In the genomic region with DNA sequence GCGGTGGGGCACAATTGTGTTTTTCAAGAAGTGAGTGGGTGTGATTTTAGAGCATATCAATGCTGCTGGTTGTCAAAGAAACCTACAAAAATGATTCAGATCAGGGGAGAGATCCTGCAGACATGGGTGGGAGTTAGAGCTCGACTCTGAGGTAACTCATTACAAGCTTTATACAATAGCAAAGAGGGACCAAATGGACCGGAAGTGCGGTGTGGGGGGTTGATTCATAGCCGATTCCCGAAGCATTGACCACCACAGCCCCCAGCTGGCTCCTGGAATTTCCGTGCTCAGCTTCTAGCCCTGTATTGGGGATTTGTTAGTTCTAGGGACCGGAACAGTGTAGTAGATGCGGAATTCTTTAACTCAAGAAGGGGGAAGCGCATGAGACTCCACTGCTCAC, we compare ENCODE assay signal across 8 mouse cellular contexts. TPM values are rescaled to one million over a fixed set of nuclear protein-coding genes. Genes with fewer than 3 reads are reported as not detected.
DNase-seq lines count a peak whose midpoint lies in the region; ATAC-seq and TF ChIP-seq lines count a peak whose summit lies in the region.

No protein-coding gene starts in this region.

- peaks cover 27% of the 10 kb centered on the region for H3K36me3 ChIP-seq in heart, adult 2 months (ENCODE audit: control insufficient read depth, insufficient read depth, low read length)
- H3K36me3 ChIP-seq in neural tube, embryonic 11.5 days (ENCODE audit: control insufficient read depth, insufficient read depth, low read length) = peaks cover 4% of the 10 kb centered on the region
- peaks cover 12% of the 10 kb centered on the region; the same call in 1 of the 2 replicates for H3K36me3 ChIP-seq in intestine, postnatal 0 days (ENCODE audit: control insufficient read depth, insufficient read depth)
- H3K36me3 ChIP-seq in stomach, embryonic 14.5 days (ENCODE audit: control insufficient read depth, insufficient read depth, low read length) = peaks cover 14% of the 10 kb centered on the region

- 67% methylated on average over 10 of the region's 10 CpGs for WGBS in heart, adult 2 months
- 71% methylated on average over 10 of the region's 10 CpGs for WGBS in neural tube, embryonic 11.5 days
- WGBS in intestine, postnatal 0 days = 75% methylated on average over 10 of the region's 10 CpGs
- 68% methylated on average over 10 of the region's 10 CpGs for WGBS in stomach, embryonic 14.5 days

- no peaks in the 10 kb centered on the region for H3K27me3 ChIP-seq in heart, adult 2 months (ENCODE audit: control insufficient read depth, insufficient read depth, low read length)
- H3K27me3 ChIP-seq in neural tube, embryonic 11.5 days (ENCODE audit: control insufficient read depth, insufficient read depth, low read length) = no peaks in the 10 kb centered on the region
- H3K27me3 ChIP-seq in intestine, postnatal 0 days (replicated peaks; ENCODE audit: control insufficient read depth, insufficient read depth, low read length) = no peaks in the 10 kb centered on the region
- H3K27me3 ChIP-seq in stomach, embryonic 14.5 days (ENCODE audit: control insufficient read depth, insufficient read depth, low read length) = no peaks in the 10 kb centered on the region

- no peak overlapping the region for H3K9ac ChIP-seq in heart, adult 2 months (ENCODE audit: low read depth, low read length)
- H3K9ac ChIP-seq in neural tube, embryonic 11.5 days (ENCODE audit: low read length) = no peak overlapping the region
- H3K9ac ChIP-seq in intestine, postnatal 0 days (ENCODE audit: low read depth, low read length) = no peak overlapping the region
- H3K9ac ChIP-seq in stomach, embryonic 14.5 days (replicated peaks; ENCODE audit: low read depth, low read length) = no peak overlapping the region

- no peak overlapping the region for H3K4me3 ChIP-seq in heart, adult 2 months
- peak overlapping the region; percentile 12; the same call in 1 of the 2 replicates for H3K4me3 ChIP-seq in neural tube, embryonic 11.5 days (ENCODE audit: low read depth, low read length)
- H3K4me3 ChIP-seq in intestine, postnatal 0 days (ENCODE audit: low read depth, low read length) = no peak overlapping the region
- H3K4me3 ChIP-seq in stomach, embryonic 14.5 days (ENCODE audit: low read depth, low read length) = no peak overlapping the region

- no peak for TF ChIP-seq EP300 in heart, adult 2 months (IDR thresholded peaks at IDR 0.05; ENCODE audit: insufficient read depth, low read depth, low read length)

- DNase-seq in heart, adult 2 months = peak in 1 of 2 experiments; percentile 12
- no peak for DNase-seq in heart, adult 9 months (ENCODE audit: low spot score in 2 of 2)
- DNase-seq in neural tube, embryonic 11.5 days (ENCODE audit: low spot score) = no peak
- DNase-seq in neural tube, embryonic 10.5 days (ENCODE audit: extremely low spot score, low spot score) = no peak
- no peak for DNase-seq in frontal cortex, postnatal 10 days (ENCODE audit: low spot score in 2 of 2)
- DNase-seq in gastrocnemius, postnatal 14 days = no peak

- peaks cover 5% of the 10 kb centered on the region for H3K4me1 ChIP-seq in heart, adult 2 months (ENCODE audit: control insufficient read depth, insufficient read depth, low read length)
- peaks cover 14% of the 10 kb centered on the region; the same call in 1 of the 2 replicates for H3K4me1 ChIP-seq in neural tube, embryonic 11.5 days (ENCODE audit: control insufficient read depth, insufficient read depth, low read length)
- H3K4me1 ChIP-seq in intestine, postnatal 0 days (replicated peaks; ENCODE audit: control insufficient read depth, insufficient read depth, low read length) = no peaks in the 10 kb centered on the region
- H3K4me1 ChIP-seq in stomach, embryonic 14.5 days (ENCODE audit: control insufficient read depth, insufficient read depth, low read length) = peaks cover 21% of the 10 kb centered on the region

- no peak for TF ChIP-seq POLR2A in heart, adult 2 months (IDR thresholded peaks at IDR 0.05; ENCODE audit: insufficient read depth, low read depth, low read length)

- 0 out of 2 replicates have a peak overlapping the region, but pooled peaks have one; percentile 28 for H3K4me2 ChIP-seq in neural tube, embryonic 11.5 days (ENCODE audit: low read depth)
- H3K4me2 ChIP-seq in intestine, postnatal 0 days (replicated peaks; ENCODE audit: low read depth) = peak overlapping the region; percentile 72; the same call in 1 of the 2 replicates
- H3K4me2 ChIP-seq in stomach, embryonic 14.5 days (replicated peaks; ENCODE audit: low read depth, low read length) = peak overlapping the region; percentile 35

- no peak for TF ChIP-seq CTCF in heart, adult 2 months (IDR thresholded peaks at IDR 0.05)
- TF ChIP-seq CTCF in intestine, postnatal 0 days (IDR thresholded peaks at IDR 0.05; ENCODE audit: low read depth) = no peak

- H3K9me3 ChIP-seq in neural tube, embryonic 11.5 days (ENCODE audit: control insufficient read depth, low read length) = no peaks in the 10 kb centered on the region
- no peaks in the 10 kb centered on the region for H3K9me3 ChIP-seq in intestine, postnatal 0 days (ENCODE audit: control insufficient read depth)
- H3K9me3 ChIP-seq in stomach, embryonic 14.5 days (ENCODE audit: control insufficient read depth, low read depth, low read length) = no peaks in the 10 kb centered on the region

- peaks cover 4% of the 10 kb centered on the region for H3K79me2 ChIP-seq in heart, adult 2 months (replicated peaks; ENCODE audit: control insufficient read depth, insufficient read depth, low read length)

- ATAC-seq in neural tube, embryonic 11.5 days (ENCODE audit: insufficient read depth, low FRiP score, low TSS enrichment) = no peak
- ATAC-seq in intestine, postnatal 0 days = no peak
- no peak for ATAC-seq in stomach, embryonic 14.5 days (ENCODE audit: insufficient number of reproducible peaks, insufficient read depth, low FRiP score, low read depth)

- intact Hi-C loops in heart, adult 2 months (cut with DNase I) = loop anchor here (2.0 to 10.0 kb wide), 5 partner anchors 35 to 397 kb away; a partner anchor contains a TSS
- intact Hi-C loops in gastrocnemius, postnatal 14 days (cut with DNase I; ENCODE audit: low total_unique reads) = no loop called here

- H3K27ac ChIP-seq in heart, adult 2 months = peak overlapping the region; percentile 100
- H3K27ac ChIP-seq in neural tube, embryonic 11.5 days (ENCODE audit: low read depth, low read length) = no peak overlapping the region
- no peak overlapping the region for H3K27ac ChIP-seq in intestine, postnatal 0 days (ENCODE audit: low read depth, low read length)
- H3K27ac ChIP-seq in stomach, embryonic 14.5 days (ENCODE audit: low read length) = no peak overlapping the region; the same call in 1 of the 2 replicates

RNA-seq across cellular contexts. Expression of a gene that starts 0.8 kb away (rescaled TPM):
- total RNA-seq in heart, adult 2 months (2021) = 100 to 1,000 TPM; 265 to 344 TPM
- 197 and 295 TPM in 2 replicates for polyA plus RNA-seq in heart, adult 2 months (2012; rRNA removed)
- polyA plus RNA-seq in neural tube, embryonic 11.5 days (2014; fragmentation: Nextera tagmentation; extraction: Ambion mirVana) = 178 and 187 TPM in 2 replicates
- 212 and 223 TPM in 2 replicates for polyA plus RNA-seq in intestine, postnatal 0 days (2015; fragmentation: Nextera tagmentation; extraction: Ambion mirVana)
- 152 and 155 TPM in 2 replicates for polyA plus RNA-seq in stomach, embryonic 14.5 days (2014; fragmentation: Nextera tagmentation; extraction: Ambion mirVana)
- 100 to 1,000 TPM; 248 to 274 TPM for total RNA-seq in gastrocnemius, postnatal 14 days (2021)

RNA-seq across cellular contexts. Expression of a gene that starts 2.7 kb away (rescaled TPM):
- 1 to 10 TPM; 4.6 to 5.2 TPM for total RNA-seq in heart, adult 2 months (2021)
- 3.0 and 4.2 TPM in 2 replicates for polyA plus RNA-seq in heart, adult 2 months (2012; rRNA removed)
- 12.3 and 14.2 TPM in 2 replicates for polyA plus RNA-seq in neural tube, embryonic 11.5 days (2014; fragmentation: Nextera tagmentation; extraction: Ambion mirVana)
- 4.6 and 5.0 TPM in 2 replicates for polyA plus RNA-seq in intestine, postnatal 0 days (2015; fragmentation: Nextera tagmentation; extraction: Ambion mirVana)
- polyA plus RNA-seq in stomach, embryonic 14.5 days (2014; fragmentation: Nextera tagmentation; extraction: Ambion mirVana) = 9.3 TPM in 2 replicates
- total RNA-seq in gastrocnemius, postnatal 14 days (2021) = 1 to 10 TPM; 2.8 to 4.2 TPM

RNA-seq across cellular contexts. Expression of a gene that starts 33.9 kb away (rescaled TPM):
- 10 to 100 TPM; 10.2 to 10.8 TPM for total RNA-seq in heart, adult 2 months (2021)
- polyA plus RNA-seq in heart, adult 2 months (2012; rRNA removed) = 8.4 and 14.1 TPM in 2 replicates
- 127 and 139 TPM in 2 replicates for polyA plus RNA-seq in neural tube, embryonic 11.5 days (2014; fragmentation: Nextera tagmentation; extraction: Ambion mirVana)
- 49.0 and 49.8 TPM in 2 replicates for polyA plus RNA-seq in intestine, postnatal 0 days (2015; fragmentation: Nextera tagmentation; extraction: Ambion mirVana)
- polyA plus RNA-seq in stomach, embryonic 14.5 days (2014; fragmentation: Nextera tagmentation; extraction: Ambion mirVana) = 86.8 and 96.2 TPM in 2 replicates
- 10 to 100 TPM; 14.8 to 16.2 TPM for total RNA-seq in gastrocnemius, postnatal 14 days (2021)
